Mouse (Mus musculus): ENCODE results near the gene Gm38392.

The Gm38392 gene

DNA sequence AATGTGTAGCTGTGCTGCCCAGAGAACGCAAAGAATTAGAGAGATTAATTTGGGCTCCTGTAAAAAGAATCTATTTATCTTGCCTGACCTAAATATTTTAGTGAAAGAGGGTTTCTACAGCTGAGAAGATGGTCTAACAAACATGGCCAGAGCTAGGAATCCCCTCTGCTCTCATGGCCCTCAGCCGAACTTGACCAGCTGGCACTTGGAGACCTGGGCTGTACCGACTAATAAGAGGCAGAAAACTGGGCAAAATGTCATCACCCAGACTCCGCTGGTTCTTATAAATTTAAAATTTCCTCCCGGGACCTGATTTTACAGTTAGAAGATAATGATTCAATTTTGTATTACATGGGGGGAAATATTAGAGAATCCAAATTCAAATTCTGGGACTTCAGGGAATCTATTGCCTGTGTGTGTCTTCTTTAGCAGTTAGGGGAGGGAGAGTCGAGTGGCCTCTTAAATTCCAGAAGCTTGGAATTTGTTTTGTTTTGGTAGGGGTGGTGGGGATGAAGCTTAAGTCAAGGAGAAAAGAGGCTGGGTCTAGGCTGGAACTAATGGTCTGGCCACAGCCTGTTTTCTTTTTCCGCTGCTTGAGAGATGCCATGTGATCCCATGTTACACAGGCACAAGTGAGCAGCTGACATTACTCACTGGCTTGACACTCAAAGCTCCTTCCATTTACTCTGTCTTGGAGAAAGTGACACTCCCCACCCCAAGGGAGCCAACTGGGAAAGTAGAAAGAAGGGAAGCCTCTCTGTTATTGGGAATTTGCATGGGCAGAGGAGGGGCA is 70.3 kb downstream of the Gm38392 start:
- intact Hi-C loops (cut with DNase I) = no loop called here

DNA sequence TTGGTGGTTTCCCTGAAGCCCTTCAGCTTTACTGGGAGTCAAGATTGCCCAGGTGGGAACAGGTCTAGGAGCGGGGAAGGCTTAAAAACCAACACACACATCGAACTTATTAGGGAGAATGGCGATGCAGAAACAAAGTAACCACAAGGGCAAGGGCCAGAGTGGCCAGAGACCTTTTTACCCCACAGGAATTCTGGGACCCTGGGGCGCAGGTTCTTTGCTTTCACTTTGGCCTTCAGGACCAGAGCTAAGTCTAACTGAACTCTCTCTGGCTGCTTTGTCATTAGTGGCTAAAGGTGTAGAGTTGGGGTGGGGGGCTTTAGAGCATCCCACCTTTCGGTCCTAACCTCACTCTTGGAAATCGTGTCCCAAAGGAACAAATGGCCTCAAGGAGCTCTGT is 70.9 kb downstream of the Gm38392 start:
- intact Hi-C loops (cut with DNase I) = no loop called here

DNA sequence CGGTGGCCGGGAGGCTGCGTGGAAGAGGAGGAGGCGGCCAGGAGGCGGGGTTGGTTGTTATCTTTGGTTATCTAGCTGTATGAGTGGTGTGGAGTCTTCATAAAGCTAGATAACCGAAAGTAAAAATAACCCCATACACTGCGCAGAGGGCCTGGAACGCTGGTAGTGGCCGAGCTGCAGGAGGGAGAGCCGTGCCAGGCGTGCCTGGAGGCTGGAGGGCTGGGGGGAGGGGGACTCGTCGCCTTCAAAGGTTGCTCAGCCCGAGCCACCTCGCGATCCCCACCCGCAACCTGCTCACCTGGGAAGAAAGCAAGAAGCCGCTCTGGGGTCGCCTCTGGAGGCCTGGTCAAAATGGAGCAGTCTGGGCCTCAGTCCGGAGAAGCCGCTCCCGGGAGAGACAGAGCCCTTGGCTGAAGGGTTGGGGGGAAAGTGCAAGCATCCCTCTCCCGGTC is 71.4 kb downstream of the Gm38392 start:
- intact Hi-C loops (cut with DNase I) = no loop called here

DNA sequence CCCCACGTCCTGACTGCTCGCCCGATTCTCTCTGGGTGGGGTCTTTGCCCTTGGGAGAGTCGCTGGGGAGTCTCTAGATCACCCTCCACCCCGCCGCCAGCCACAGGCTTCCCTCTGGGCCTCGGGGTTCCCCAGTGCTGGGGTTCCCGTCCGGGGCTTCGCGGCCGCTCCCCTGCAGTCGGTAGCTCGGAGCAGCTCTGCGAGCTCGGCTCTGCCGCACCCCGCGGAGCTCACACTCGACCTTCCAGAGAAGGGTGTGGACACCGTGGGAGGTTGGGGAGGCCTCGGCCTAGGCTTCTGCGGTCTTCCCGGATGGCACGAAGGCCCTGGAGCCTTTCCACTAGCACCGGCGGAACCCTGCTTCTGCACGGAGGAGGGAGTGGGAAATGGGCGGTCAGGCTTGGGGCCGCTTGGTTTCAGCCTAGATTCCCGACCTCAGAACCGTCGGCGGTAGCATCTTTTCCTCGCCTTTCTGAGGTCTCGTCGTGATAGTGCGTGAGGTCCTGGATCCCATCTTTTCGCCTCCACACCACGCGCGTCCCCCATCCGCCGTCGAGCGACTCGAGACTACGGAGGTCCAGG is 71.9 kb downstream of the Gm38392 start:
- intact Hi-C loops (cut with DNase I) = no loop called here

DNA sequence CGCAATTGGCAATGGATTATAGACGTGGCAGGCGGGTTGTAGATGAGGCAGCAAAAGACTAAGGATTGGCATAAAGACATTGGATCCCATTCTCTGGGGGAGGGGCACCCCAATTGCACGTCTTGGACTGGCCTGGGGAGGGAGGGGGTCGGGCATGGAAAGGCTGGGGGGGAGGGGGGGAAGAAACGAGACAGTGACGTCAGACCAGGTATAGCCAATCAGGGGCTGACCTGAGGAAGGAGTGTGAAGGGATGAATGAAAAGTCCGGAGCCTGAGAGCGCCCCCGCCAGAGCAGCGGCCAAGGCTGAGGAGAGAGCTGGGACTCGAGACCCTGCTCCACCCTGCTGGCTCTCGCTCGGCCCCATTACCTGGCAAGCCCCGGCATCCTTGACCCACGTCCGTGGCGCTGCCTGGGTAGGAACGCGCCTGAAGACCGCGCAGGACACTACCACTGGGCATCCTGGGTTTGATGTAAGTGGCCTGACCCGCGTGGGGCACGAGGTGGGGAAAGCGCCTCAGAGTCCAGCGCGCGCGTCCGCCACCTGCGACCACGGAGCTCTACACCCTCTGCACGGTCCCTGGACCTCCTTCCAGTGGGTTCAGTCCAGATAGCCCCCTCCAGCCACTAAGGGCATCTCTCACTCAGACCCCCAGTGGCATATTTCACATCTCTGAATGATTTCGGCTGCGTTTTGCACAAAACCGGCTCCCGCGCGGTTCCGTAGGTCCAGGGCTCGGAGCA is 72.6 kb downstream of the Gm38392 start:
- intact Hi-C loops (cut with DNase I) = no loop called here

DNA sequence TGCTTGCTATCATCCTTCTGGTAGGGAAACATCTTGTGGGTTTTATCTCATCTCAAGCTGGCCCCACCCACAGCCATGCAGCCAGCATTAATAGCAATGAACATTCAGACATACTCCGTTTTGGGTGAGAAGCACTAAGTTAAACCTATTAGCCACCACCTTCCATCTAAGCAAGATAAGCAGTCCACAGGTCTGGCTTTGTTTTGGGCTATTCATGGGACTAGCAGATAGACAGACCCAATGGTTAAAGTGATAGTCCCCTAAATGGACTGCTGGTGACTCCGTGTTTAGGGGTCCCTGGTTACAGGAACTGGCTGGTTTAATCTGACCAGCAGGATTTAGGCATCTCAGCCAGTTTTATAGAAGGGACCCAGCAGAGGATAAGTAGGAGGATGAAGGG is 74.0 kb downstream of the Gm38392 start:
- intact Hi-C loops (cut with DNase I) = no loop called here

DNA sequence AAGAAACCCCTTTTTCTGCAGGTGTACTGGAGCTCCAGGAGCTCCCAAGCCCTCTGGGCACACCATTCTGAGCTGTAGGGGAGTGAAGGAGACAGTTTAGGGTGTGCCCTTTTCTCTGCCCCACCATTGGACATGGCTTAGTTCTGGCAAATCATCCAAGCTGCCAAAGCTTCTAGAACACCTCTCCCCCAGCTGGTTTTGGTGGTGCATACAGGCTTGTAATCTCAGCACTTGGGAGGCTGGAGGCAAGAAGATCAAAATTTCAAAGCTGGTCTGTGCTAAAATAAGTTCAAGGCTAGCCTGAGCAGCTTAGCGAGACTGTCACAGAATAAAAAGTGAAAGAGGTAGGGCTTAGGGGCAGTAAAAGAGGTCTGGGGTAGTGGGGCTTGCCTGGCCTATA is 74.7 kb downstream of the Gm38392 start:
- intact Hi-C loops (cut with DNase I) = no loop called here

DNA sequence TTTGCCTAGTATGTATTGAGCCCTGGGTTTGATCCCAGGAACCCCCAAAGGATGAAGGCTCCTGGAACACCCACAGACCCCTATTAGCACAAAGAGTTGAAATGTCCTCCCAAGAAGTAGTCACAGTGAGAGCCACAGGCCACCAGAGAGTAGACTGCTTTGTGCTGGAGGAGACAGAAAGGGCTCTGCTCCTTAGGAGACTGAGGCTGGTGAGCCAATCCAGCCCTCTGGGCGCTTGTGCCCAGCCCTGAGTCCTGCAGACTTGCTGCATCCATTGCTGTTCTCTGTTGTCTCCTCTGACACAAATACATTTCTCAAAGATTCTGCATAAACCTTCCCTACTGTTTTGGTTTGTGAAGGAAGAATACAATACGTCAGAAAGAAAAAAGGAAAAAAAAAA is 76.1 kb downstream of the Gm38392 start:
- intact Hi-C loops (cut with DNase I) = no loop called here

DNA sequence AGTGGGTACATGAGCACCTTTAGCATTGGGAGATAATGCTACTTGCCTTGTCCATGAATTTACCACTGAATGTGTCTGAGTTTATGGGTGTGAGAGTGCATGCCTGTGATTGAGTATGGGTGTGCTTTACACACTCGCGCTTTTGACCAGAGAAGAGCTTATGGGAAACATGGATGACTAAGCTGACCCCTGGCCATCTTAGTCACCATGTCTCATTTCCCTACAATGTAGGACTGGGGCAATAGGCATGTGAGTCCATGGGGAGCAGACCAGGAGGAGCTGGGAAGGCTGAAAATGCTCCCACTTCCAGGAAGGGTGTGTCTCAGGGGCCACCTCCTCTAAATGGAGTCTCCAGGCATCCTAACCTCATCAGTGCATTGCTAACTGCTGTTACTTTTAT is 76.9 kb downstream of the Gm38392 start:
- intact Hi-C loops (cut with DNase I) = no loop called here

DNA sequence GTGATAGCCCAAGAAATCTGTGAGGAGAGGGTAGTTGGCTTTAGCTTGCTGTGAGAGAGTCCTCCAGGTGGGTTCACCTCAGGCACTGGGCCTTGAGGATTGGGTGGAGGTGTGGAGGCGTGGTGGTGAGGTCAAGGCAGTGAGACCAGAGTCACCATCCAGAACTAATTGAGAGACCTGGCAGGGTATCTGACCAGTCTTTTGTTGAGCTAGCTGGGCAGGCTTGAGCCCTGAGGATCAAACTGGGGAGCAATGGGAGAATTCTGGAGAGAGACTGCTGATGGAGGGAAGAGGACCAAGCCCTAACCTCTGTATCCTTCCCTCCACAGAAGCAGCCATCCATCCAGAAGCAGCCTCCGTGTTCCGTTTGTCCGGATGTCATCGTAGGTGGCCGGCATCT is 77.7 kb downstream of the Gm38392 start:
- intact Hi-C loops (cut with DNase I) = no loop called here

DNA sequence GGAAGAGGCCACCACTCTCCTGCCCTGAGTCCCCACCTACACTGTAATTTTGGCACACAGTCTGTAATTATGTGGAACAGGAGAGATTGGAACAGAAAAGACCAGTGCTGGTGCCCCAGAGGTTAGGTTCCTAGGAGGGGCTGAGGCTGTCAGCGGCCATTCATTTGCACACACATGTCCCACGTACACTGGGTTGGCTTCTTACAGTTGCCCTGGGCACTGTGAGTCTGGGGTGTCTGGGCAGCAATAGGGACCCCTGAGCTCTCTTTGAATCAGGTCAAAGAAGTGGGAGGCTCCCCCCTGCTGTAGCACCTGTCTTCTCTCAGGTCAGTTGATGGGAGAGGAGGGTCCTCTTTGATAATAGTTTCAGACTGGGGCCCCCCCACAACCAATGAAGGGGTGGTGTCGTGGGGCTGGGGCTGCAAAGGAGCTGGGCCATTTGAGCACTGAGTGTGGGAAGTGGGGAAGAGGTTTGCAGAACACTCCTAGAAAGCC is 78.7 kb downstream of the Gm38392 start:
- intact Hi-C loops (cut with DNase I) = no loop called here

DNA sequence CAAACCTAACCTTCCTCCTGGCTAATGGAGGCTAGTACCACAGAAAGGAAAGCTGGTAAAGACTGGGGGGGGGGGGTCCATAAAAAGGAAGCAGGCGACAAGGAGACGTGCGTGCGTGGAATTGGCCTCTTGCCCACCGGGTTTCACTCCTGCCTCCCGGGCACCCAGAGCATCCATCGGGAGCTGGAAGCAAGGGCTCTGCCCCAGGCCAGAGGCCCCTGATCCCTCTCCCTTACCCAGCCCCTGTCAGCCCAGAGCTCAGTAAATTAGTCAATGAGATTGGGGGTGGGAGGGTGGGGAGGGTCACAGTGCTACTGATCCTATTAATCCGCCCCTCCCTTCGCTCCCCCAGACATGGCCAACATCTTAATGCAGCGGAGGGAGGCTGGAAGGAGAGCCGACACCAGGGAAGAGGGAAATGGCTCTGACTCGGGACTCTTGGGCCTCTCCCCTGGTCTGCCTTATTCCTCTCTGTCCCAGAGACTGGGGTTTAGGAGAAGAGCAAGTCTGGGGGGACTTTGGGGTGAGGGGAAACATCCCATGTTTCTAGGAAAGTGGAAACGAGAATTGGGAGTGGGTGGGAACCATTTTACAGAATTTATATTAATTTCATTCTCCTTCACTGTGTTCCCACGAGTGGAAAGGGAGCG is 79.4 kb downstream of the Gm38392 start:
- intact Hi-C loops (cut with DNase I) = no loop called here

DNA sequence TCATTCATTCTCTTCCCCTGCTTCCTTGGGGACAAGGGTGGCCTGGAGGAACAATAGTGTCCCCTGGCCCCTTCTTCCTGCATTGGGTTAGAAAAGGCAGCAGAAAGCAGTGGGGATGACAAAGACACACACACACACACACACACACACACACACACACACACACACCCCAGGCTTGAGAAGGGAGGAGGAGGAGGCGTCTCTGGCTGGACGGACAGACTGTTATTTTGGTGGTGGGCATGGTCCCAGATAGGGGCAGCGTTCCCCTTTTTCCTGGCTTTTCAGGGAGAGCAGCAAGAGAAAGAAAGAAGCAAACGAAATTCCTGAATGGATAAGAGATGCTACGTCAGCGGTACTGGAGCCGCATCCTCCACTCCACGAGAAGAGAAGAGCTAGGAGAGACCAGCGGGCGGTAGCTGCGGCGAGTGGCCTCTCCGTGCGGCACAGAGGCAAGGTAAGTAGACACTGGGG is 80.1 kb downstream of the Gm38392 start:
- intact Hi-C loops (cut with DNase I) = no loop called here

DNA sequence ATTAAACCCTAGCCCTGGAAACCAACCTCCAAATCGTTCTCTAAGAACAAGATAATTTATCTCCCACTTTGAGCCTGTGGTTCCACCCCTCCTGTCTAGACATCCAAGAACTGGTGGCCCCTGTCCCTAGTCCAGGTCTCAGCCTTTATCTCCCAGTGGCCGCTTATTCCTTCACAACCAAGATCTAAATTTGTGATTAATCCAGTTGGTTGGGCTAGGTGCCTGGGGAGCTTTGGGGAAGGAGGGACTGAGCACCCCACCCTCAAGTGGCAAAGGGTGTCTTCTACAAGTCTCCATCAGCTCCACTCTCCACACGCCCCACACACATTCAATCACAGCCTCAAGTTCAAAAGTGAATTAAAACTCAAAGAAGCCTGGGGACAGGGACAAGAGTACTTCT is 80.5 kb downstream of the Gm38392 start:
- intact Hi-C loops (cut with DNase I) = no loop called here

DNA sequence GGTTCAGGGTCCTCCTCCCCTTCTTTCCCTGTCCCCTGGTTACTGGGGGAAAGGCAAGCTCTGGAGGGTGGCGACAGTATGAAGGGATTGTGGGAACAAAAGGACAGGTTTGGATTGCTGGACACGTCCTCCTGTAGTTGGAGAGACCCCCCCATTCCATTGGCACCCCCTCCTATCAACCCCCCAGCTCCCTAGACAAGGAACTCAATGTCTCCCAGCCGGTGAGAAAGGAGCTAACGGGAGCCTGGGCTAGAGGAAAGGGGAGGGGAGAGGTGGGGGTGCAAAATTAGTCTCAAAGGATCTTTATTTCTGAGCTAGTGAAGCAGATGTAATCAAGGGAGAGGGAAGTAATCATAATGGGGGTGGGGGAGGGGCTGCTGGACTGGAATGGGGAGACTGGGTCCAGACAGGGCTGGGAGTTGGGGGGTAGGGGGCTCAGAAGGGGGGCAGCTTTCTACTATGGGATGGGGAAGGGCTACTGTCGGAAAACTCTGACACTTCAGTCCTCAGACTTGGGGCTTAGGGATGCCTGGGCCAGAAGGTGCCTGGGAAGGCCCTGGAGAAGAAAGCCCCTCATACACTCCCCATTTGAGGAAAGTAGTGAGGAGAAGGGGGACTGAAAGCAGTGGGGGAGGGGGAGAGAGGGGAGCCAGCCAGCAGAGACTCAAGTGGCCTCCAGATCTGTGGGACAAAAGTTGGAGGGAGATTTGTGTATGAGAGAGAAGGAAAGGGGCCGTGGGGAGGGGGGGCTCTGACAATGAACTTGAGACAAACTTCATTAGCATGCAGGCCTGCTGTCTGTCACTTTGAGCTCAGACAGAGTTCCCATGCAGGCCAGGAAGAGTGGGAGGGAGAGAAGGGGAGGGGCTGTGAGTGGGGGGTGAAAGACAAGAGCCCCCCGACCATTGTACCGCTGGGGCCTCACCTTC is 81.2 kb downstream of the Gm38392 start:
- intact Hi-C loops (cut with DNase I) = no loop called here

DNA sequence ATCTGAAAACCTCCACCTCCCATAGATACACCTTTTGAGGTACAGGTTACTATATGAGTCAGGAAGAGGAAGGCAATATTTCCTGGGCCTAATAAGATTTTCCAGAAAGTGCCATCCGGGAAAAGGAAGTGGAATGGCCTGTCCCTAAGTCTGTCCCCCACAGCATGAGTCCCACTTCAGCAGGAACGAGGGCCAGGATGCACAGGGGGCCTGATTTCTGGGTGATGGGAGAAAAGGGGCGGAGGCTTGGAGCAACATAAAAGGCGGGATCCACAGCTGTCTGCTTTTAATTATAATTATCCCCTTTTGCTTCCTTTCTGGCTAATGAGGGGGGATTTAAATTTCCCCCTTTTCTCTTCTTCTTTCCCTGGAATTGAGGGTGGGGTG is 81.8 kb downstream of the Gm38392 start:
- intact Hi-C loops (cut with DNase I) = no loop called here

DNA sequence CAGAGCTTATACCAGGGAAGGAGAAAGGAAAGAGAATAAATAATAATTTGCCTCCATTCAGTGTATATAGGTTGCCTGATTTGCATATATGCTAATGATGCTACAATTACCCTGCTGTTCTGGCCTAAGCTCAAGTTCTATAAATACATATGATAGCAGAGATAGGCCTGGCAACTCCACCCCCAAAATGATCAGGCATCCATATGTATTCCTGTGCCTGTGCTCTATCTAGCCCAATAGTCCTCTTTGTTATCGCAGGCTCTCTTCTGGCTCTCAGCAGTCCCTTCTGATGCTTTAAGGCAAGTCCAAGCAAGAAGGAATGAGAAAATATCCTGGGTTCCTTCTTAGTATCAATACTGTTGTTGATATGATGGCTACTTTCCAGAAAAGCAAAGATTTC is 82.3 kb downstream of the Gm38392 start:
- intact Hi-C loops (cut with DNase I) = no loop called here

DNA sequence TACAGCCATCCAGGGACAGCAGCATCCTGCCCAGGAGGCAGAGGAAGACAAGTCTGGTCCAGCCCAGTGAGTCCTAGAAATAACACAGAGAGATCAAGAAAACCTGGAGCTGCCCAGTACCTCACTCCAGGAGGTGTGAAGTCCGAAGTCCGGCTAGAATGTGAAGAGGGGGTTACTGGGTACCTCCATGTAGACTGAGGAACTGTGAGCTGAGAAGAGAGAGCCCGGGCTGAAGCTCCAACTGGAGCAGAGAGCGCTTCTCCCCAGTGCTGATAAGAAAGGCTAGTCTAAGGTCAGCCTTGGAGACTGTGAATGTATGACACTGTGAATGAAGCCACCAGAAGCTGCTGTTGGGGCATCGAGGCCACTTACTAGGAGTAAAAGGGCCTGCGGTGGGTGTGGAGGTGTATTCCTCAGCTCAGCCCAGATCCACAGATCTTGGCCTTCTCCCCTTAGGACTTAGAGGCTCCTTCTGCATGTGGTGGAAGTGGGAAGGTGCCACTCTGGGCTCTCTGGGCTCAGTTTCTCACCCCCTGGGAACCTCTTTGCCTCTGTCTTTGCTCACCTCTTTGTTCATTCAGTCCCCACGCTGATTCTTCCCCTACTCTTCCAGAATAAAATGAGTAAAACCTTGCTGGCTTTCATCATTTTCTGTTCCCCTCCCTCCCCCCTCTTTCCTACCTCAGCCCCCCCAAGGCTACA is 82.9 kb downstream of the Gm38392 start:
- intact Hi-C loops (cut with DNase I) = no loop called here

DNA sequence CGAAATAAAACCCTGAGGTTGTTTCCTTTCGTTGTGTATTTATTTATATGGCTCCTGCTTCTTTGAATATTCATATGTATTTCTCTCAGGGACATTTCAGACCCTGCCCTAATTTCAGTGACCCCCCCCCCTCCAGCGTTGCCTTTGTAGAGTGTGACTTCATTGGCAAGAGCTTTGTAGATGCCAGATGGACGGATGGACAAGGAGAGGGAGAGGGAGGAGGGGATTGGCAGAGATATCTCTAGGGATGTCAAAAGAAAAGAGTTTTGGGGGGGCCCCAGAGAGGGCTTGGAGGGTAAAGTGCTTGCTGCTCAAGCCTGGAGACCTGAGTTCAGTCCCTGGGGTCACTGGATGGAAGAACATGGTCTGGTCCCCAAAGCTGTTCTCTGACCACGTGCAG is 83.6 kb downstream of the Gm38392 start:
- intact Hi-C loops (cut with DNase I) = no loop called here

DNA sequence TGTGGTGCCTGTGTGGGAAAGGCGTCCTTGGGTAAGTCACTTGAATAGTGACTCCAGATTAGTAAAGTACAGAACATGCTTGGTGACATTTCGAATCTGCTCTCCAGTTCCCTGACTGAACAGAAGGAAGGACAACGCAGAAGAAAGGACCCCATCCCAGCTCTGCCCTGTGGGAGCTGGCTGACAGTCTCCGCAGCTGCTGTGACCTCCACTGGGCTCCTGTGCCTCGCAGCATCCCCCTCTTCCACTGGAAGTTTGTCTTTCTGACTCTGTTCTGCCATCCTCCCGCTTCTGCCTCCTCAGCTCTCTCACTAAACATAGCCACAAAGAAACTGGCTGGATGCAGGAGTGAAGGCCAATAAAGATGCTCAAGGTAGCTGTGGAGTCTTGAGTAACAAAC is 84.0 kb downstream of the Gm38392 start:
- intact Hi-C loops (cut with DNase I) = no loop called here

Data from adrenal gland (tissue).